Mouse (Mus musculus): Measurements from ENCODE around the gene AI661453.

AI661453 gene

DNA sequence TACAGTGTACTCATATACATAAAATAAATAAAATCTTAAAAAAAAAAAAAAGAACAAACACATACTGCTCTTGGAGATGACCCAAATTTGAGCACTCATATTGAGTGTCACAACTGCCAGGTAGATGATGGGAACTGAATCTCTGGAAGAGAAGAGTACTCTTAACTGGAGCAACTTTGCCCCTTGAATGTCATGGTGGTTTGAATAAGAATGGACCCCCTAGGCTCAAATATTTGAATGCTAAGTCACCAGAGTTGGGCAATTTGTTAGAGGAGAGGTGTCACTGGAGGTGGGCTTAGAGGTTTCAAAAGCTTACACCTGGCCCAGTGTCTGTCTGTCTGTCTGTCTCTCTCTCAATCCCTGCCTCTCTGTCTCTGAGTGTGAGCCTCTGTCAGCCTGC lies 67.3 kb downstream of the AI661453 start:
- no peak for DNase-seq (ENCODE audit: low spot score)

- no peak for DNase-seq (ENCODE audit: low spot score)
Measured at GRCm38 (mm10) chr17:47504228-47504627, 67.8 kb downstream of the AI661453 start.

DNA sequence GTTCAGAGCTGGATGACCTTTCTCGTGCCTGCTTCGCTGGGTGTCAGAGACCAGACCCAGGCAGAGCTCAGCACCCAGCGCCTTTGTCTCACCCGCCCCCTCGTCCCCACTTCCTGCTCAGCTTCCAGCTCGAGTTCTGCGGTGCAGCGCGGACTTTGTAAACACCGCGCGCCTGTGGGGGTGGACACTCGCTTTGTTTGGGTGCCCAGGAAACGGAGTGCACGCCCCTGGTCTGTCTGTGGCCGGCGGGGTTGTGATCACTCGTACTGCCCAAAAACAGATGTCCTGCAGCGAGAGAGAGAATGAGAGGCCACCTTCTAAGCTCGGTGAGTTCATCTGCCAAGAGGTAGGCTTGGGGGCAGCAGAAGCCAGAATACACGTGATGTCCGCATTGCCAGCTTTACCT lies 68.5 kb downstream of the AI661453 start, which contains the start of gene Ccnd3:
Gene Ccnd3 (plus strand): TSS at position 111 of the 406 bp plus-strand sequence.
- peak; percentile 71 for DNase-seq (ENCODE audit: low spot score)

DNA sequence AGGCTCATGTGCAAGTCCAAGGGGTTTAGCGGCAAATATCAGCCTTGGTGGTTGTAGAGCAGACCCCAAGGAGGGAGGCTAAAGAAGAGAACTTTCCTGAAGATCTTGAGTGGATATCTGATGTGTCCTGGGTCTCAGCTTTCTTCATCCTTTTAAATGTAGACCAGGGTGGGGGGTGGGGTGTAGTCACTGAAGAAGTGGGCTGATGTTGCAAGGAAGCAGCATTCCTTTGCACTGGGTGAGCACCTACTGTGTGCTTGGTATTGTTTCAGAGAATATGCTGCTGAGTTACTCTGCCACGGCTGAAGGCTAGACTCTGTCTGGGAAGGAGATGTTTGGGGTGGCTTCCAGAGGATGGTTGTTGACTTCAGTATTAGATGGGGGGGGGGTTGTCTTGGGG lies 69.2 kb downstream of the AI661453 start:
- DNase-seq (ENCODE audit: low spot score) = no peak

DNA sequence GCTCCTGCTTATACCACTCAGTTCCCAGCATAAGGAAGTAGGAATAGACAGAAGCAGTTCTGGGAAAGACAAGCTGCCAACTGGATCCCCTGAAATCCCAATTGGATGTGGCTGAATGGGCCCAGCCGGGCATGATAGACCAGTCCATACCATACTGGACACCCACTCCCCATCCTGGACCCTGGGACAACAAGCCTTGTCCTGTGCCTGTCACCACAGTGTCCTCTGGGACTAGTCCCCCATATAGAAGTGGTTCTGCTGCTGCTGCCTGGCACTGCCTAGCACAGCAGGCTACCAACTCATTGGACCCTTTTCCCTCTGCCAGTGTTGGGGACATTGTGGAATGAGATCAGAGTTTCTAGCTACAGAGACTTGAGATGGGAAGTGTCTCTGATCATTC lies 69.6 kb downstream of the AI661453 start:
- no peak for DNase-seq (ENCODE audit: low spot score)

- DNase-seq (ENCODE audit: low spot score) = no peak
Measured at GRCm38 (mm10) chr17:47506697-47507096, 70.3 kb downstream of the AI661453 start.

- no peak for DNase-seq (ENCODE audit: low spot score)
Measured at GRCm38 (mm10) chr17:47507523-47507922, 71.1 kb downstream of the AI661453 start.

DNA sequence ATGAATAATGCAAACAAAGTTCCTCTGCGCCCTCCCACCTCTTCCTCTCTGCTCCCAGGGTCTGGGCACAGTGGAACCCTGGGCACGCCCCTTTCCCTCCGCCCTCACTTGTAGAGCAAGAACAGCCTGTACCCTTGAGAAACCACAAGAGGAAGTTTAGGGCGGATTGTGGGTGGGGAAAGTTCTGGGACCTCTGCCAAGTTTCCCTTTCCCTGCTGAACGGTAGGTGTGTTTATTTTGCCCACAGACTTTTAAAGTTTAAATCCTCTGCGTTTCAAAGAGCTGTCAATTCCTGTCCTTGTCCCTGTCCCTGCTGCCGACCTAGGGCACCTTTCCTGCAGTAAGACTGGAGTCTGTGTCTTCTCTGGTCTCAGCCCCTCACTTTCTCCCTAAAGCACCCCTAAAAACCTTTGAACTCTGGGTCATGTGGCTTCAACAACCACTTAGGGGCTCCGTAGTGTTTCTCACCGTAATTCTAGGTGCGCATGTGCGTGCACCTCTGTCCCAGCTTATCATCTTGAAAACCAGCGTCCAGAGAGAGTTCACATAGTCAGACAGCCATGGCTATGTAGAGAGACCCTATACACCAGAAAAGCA lies 71.7 kb downstream of the AI661453 start:
- peak; percentile 80 for DNase-seq (ENCODE audit: low spot score)

DNA sequence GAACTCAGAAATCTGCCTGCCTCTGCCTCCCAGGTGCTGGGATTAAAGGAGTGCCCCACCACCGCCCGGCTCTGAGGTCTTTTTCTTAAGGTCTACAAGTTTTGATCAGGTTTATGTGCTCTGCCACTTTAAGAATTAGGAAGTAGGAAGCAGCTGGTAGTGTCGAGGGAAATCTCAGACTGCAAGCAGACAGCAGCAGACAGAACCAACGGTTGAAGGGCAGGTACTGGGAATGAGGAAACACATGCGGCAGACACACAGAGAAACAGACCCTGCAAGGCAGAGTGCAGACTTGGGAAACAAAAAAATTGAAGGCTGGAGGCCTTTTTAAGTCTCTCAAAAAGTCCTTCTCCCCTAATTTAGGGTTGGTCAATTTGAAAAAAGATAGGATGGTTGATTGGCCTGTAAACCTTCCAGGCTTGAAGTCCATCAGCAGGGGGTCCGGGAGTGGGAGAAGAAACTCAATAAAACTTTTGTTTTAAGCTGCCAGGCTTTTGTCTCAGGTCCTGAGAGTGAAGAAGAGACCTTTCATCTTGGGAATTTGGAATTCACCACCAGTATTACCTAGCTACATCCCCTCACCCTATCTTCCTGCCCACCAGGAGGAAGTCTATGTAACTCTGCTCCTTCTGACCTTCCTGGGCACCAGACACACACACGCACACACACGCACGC lies 72.8 kb downstream of the AI661453 start:
- DNase-seq (ENCODE audit: low spot score) = no peak

- DNase-seq (ENCODE audit: low spot score) = peak; percentile 96
Measured at GRCm38 (mm10) chr17:47511111-47512020, 75.0 kb downstream of the AI661453 start.

DNA sequence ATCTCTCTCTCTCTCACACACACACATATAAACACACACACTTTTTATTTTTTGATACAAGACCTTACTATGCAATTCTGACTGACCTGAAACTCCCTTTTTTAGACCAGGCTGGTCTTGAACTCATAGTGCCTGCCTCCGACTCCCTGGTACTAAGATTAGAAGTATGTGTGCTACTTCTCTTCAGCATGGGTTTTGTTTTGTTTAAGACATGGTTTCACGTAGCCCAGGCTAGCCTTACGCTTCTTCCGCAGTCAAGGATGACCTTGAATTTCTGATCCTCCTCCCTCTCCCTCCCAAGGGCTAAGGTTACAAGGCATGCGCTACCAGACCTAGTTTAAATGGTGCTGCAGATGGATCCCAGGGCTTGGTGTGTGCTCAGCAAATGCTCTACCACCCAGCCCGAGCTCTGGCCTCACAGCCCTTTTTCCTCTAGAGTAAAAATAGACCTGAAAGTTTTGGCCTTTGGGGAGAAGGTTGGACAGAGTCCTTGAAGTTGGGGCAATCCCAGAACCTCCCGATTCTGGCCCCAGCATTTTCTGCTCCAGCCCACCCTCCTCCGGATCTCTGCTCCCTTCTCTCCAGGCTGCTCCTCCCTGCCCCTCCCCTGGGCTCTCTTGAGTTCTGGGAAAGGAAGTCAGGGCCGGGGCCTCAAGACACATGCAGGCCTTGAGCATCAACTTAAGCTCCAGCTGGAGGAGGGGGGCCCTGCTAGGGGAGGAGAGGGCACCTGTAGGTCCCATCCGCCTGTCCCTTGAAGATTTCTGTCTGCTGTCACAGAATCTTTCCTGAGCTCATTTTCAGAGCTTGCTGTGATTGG lies 76.8 kb downstream of the AI661453 start:
- no peak for DNase-seq (ENCODE audit: low spot score)

GRCm38 (mm10) chr17:47515180-47515844 lies 78.9 kb downstream of the AI661453 start:
- DNase-seq (ENCODE audit: low spot score) = no peak

- DNase-seq (ENCODE audit: low spot score) = no peak
Measured at GRCm38 (mm10) chr17:47516232-47516631, 79.8 kb downstream of the AI661453 start.

DNA sequence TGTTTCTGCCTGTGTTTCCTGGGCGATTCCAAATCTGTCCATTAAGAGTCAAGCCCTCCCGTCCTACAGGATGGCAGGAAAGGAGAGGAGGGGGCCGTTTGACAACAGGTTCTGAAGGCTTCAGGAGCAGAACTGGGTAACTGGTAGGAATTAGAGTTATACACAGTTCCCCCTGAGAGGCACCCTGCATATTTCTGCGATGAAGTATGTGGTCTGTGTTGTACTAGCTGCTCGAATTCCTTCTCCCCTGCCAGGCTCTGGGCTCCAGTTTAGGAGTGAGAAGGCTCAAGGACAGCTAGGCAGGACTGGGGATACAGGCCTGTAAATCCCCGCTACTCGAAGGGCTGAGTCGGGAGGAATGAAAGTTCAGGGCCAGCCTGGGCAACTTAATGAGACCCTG lies 81.8 kb downstream of the AI661453 start:
- peak; percentile 43 for DNase-seq (ENCODE audit: low spot score)

Data from yolk sac, embryonic 10.5 days (tissue).